In genomic region chr2:146469707-146470420, GRCm38 (mm10) we compare ENCODE assay signal across 7 mouse cellular contexts. TPM values are rescaled to one million over a fixed set of nuclear protein-coding genes. Genes with fewer than 3 reads are reported as not detected.
DNase-seq lines count a peak whose midpoint lies in the region; ATAC-seq and TF ChIP-seq lines count a peak whose summit lies in the region.

No protein-coding gene starts in this region.

- no peak for DNase-seq in neural tube, embryonic 10.5 days (ENCODE audit: extremely low spot score, low spot score)
- DNase-seq in brain, embryonic 14.5 days (ENCODE audit: low read depth), result peak; percentile 84
- peak; percentile 64 for DNase-seq in large intestine, adult 2 months (ENCODE audit: low read depth, low spot score)
- DNase-seq in spleen, adult 12 weeks (ENCODE audit: low spot score), result no peak

- ATAC-seq in neural tube, embryonic 13.5 days (ENCODE audit: low read depth), result peak; percentile 77
- peak; percentile 75 for ATAC-seq in forebrain, embryonic 16.5 days
- peak; percentile 72 for ATAC-seq in megakaryocyte, adult 5-6 weeks (ENCODE audit: poor library complexity, severe bottlenecking)

- H3K27ac ChIP-seq in neural tube, embryonic 13.5 days (replicated peaks), result no peak overlapping the region
- no peak overlapping the region for H3K27ac ChIP-seq in forebrain, embryonic 16.5 days (ENCODE audit: low read length)

- H3K27me3 ChIP-seq in neural tube, embryonic 13.5 days, result no peaks in the 10 kb centered on the region
- H3K27me3 ChIP-seq in forebrain, embryonic 16.5 days (replicated peaks; ENCODE audit: control insufficient read depth, insufficient read depth, low read length), result no peaks in the 10 kb centered on the region

- no peaks in the 10 kb centered on the region for H3K9me3 ChIP-seq in neural tube, embryonic 13.5 days
- H3K9me3 ChIP-seq in forebrain, embryonic 16.5 days (ENCODE audit: control insufficient read depth, low read length), result no peaks in the 10 kb centered on the region

- peaks cover 10% of the 10 kb centered on the region for H3K4me1 ChIP-seq in neural tube, embryonic 13.5 days (replicated peaks)
- H3K4me1 ChIP-seq in forebrain, embryonic 16.5 days (replicated peaks; ENCODE audit: control insufficient read depth, insufficient read depth, low read length), result peaks cover 7% of the 10 kb centered on the region; the same call in 1 of the 2 replicates

- H3K4me2 ChIP-seq in neural tube, embryonic 13.5 days, result no peak overlapping the region
- no peak overlapping the region for H3K4me2 ChIP-seq in forebrain, embryonic 16.5 days (ENCODE audit: low read length)

- TF ChIP-seq CTCF in brain, embryonic 14.5 days (IDR thresholded peaks at IDR 0.05; ENCODE audit: borderline replicate concordance, extremely low read depth, insufficient read depth, insufficient read length), result peak; percentile 72; the same call in 1 of the 2 replicates

- 58% methylated on average over 12 of the region's 12 CpGs for WGBS in neural tube, embryonic 13.5 days
- WGBS in forebrain, embryonic 16.5 days, result 56% methylated on average over 12 of the region's 12 CpGs
- 30% methylated on average over 12 of the region's 12 CpGs for WGBS in large intestine, adult 2 months

- H3K4me3 ChIP-seq in neural tube, embryonic 13.5 days, result no peak overlapping the region
- H3K4me3 ChIP-seq in forebrain, embryonic 16.5 days (replicated peaks; ENCODE audit: low read length), result no peak overlapping the region

- H3K9ac ChIP-seq in neural tube, embryonic 13.5 days, result no peak overlapping the region
- H3K9ac ChIP-seq in forebrain, embryonic 16.5 days (replicated peaks; ENCODE audit: low read depth, low read length), result no peak overlapping the region

- H3K36me3 ChIP-seq in neural tube, embryonic 13.5 days, result no peaks in the 10 kb centered on the region
- H3K36me3 ChIP-seq in forebrain, embryonic 16.5 days (ENCODE audit: control insufficient read depth, insufficient read depth), result no peaks in the 10 kb centered on the region

- no peak for TF ChIP-seq POLR2A in brain, embryonic 14.5 days (IDR thresholded peaks at IDR 0.05; ENCODE audit: borderline replicate concordance, extremely low read depth, insufficient read depth, insufficient read length, poor library complexity, severe bottlenecking)

RNA-seq across cellular contexts. Expression of gene Ralgapa2, which starts 42.3 kb away (rescaled TPM):
- 9.3 and 9.4 TPM in 2 replicates for polyA plus RNA-seq in neural tube, embryonic 13.5 days (2015; fragmentation: Nextera tagmentation; extraction: Ambion mirVana)
- 10.6 and 14.5 TPM in 2 replicates for polyA plus RNA-seq in brain, embryonic 14.5 days (2012; rRNA removed)
- 13.6 and 14.0 TPM in 2 replicates for polyA plus RNA-seq in forebrain, embryonic 16.5 days (2015; fragmentation: Nextera tagmentation; extraction: Ambion mirVana)
- 10.7 and 17.0 TPM in 2 replicates for polyA plus RNA-seq in large intestine, adult 2 months (2012; rRNA removed)
- 13.3 and 17.0 TPM in 2 replicates for total RNA-seq in megakaryocyte, adult 5-6 weeks (2015)
- 9.3 and 10.7 TPM in 2 replicates for total RNA-seq in megakaryocyte, adult 5-6 weeks (2017)

Comparison
In these comparisons a context has a peak if more than half of its experiments do, and no peak if none do; other contexts are left out.
1. DNase-seq: peak in brain, embryonic 14.5 days (single experiment) and large intestine, adult 2 months (single experiment); none in neural tube, embryonic 10.5 days (single experiment) and spleen, adult 12 weeks (single experiment).
2. Peak in every context shown above with its lines, with median percentiles within 50 percentile points of each other: ATAC-seq.